Mouse (Mus musculus) G1E (cell line): ENCODE data around the gene Gpatch2l.

Experiments used
- CTCF ChIP-seq: IDR thresholded peaks from 2 replicates; pipeline ENCODE4 v1.5.1; 2012; ENCODE audit warnings: low read depth, low read length, inconsistent platforms, mixed read lengths
- GATA1 ChIP-seq: IDR thresholded peaks from 2 replicates; pipeline ENCODE4 v1.6.1; 2012; ENCODE audit warnings: borderline replicate concordance, low read length, inconsistent platforms, mixed read lengths
- POLR2AphosphoS5 ChIP-seq: IDR thresholded peaks from 2 replicates; pipeline ENCODE4 v1.6.1; 2012; ENCODE audit warnings: low read depth, low read length, inconsistent platforms; ENCODE audit not compliant: insufficient replicate concordance
- TAL1 ChIP-seq: conservative IDR thresholded peaks from 2 replicates; pipeline ENCODE4 v1.6.1; 2012; ENCODE audit warnings: low read depth, low read length, inconsistent platforms, mixed read lengths

DNA sequence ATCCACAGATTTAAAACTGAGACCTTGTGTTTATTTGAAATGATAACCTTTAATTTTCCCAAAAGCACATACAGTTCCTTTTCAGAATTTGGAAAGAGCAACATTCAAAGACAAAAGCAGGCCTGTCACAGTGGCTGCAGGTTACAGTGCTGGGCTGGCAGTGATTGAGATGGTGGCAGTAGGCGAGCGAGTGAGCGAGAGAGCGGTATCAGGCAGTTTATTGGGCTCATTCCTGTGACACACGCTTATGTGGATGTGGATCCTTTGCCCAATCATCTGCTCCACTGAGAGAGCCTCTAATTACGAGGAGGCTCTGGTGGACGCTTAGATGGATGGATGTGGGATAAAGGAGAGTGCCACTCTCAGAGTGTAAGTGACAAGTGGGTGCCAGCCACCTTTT, 13.3 kb downstream of the Gpatch2l start:
- TF ChIP-seq CTCF (no peak), POLR2AphosphoS5 (no peak), GATA1 (no peak), TAL1 (no peak)
